Mouse (Mus musculus): ENCODE measurements around the gene Akirin2. TPM values are rescaled to one million over a fixed set of nuclear protein-coding genes. Genes with fewer than 3 reads are reported as not detected.

Gene Akirin2
- polyA plus RNA-seq, 1 experiment from 2014 or later, result 77.2 TPM

DNA sequence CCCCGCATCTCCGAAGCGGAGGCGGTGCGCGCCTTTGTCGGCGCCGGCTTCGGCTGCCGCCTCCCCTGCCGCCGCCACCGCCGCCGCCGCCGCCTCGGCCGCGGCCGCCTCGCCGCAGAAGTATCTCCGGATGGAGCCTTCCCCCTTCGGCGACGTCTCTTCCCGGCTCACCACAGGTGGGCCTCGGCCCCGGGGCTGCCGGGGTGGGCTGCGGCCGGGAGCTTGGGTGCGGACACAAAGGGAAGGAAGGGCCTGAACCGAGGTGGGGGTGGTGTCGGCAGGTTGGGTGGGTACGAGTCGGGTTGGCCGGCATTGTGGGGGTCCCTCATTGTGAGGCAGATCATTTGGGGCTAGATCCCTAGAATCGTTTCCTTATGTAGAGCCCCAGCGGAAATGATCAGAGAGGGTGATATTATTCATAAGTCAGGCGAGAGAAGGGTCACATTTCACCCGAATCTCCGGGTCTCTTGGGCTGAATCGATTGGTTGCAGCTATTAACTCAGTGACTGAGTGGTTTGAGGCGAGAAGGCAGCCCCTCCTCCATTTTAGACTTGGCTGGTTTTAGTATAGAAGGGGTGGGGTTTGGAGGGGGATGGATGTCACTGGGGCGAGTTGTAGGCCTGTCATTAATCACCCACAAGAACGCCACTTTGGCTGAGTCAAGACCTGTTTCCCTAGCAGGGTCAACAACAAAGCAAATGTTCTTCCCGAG is 517 bp downstream of the Akirin2 start:
- peak overlapping the region; percentile 98 for H3K4me3 ChIP-seq (ENCODE audit: low read length)
- peaks cover 5% of the 10 kb centered on the region; the same call in 1 of the 2 replicates for H3K36me3 ChIP-seq (ENCODE audit: control insufficient read depth, insufficient read depth, low read length)
- H3K9ac ChIP-seq (ENCODE audit: low read depth, low read length), result peak overlapping the region; percentile 99
- peaks cover 14% of the 10 kb centered on the region for H3K4me1 ChIP-seq (ENCODE audit: control insufficient read depth, insufficient read depth, low read length)
- peak overlapping the region; percentile 94 for H3K27ac ChIP-seq (ENCODE audit: low read depth, low read length)
- 1% methylated on average over 48 of the region's 50 CpGs for WGBS
- H3K9me3 ChIP-seq (ENCODE audit: control insufficient read depth, low read length), result no peaks in the 10 kb centered on the region
- H3K27me3 ChIP-seq (ENCODE audit: control insufficient read depth, insufficient read depth, low read length), result no peaks in the 10 kb centered on the region
- peak overlapping the region; percentile 51 for H3K4me2 ChIP-seq (replicated peaks; ENCODE audit: low read depth, low read length)
- peak; percentile 86 for ATAC-seq (ENCODE audit: low FRiP score, low TSS enrichment)

DNA sequence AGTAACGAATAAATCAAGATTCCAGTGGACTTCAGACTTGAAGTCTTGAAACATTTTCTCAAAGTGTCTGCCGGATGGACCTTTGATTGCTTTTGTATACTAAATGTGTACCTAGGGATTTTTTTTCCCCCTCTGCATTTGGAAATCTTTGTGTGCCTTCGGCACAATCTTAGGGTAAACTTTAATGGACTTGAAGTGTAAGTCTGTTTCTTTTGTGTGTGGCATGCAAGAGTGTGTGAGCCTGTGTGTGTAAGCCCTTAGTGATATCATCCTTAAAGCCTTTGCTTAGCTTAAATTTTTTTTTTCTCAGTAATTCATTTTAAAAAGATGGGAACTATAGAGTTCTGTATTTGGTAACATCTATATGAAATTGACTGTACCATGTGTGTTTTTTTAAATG is 1.2 kb downstream of the Akirin2 start:
- H3K4me1 ChIP-seq (ENCODE audit: control insufficient read depth, insufficient read depth, low read length), result peaks cover 18% of the 10 kb centered on the region
- H3K4me3 ChIP-seq (ENCODE audit: low read length), result peak overlapping the region; percentile 98
- 4% methylated on average over 3 of the region's 3 CpGs for WGBS
- ATAC-seq (ENCODE audit: low FRiP score, low TSS enrichment), result no peak
- peak overlapping the region; percentile 99 for H3K9ac ChIP-seq (ENCODE audit: low read depth, low read length)
- no peaks in the 10 kb centered on the region for H3K9me3 ChIP-seq (ENCODE audit: control insufficient read depth, low read length)
- peak overlapping the region; percentile 51 for H3K4me2 ChIP-seq (replicated peaks; ENCODE audit: low read depth, low read length)
- peaks cover 5% of the 10 kb centered on the region; the same call in 1 of the 2 replicates for H3K36me3 ChIP-seq (ENCODE audit: control insufficient read depth, insufficient read depth, low read length)
- H3K27me3 ChIP-seq (ENCODE audit: control insufficient read depth, insufficient read depth, low read length), result no peaks in the 10 kb centered on the region
- H3K27ac ChIP-seq (ENCODE audit: low read depth, low read length), result no peak overlapping the region

DNA sequence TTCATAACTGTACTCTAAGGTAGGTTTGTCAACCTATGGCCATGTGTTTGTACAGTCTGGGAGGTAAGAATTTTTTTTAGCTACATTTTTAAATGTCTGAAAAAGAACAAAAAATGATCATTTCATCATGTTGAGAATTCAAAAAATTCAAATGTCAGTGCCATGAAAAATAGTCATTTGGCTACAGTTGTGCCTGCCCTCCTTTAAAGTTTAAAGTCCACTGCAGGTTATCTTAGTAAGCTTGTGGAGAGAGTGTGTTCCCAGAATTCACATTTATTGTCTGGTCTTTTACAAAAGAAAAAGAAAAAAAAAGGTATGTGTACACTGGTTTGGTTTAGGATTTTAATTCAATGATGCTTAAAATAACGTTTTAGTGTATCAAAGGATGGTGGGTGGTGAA is 3.9 kb downstream of the Akirin2 start:
- Histone ChIP-seq H3K9me3 (ENCODE audit: control insufficient read depth, low read length) (no peaks in the 10 kb centered on the region), H3K4me3 (ENCODE audit: low read length) (no peak overlapping the region), H3K27me3 (ENCODE audit: control insufficient read depth, insufficient read depth, low read length) (no peaks in the 10 kb centered on the region), H3K9ac (ENCODE audit: low read depth, low read length) (no peak overlapping the region), H3K27ac (ENCODE audit: low read depth, low read length) (no peak overlapping the region), H3K36me3 (ENCODE audit: control insufficient read depth, insufficient read depth, low read length) (peaks cover 5% of the 10 kb centered on the region; the same call in 1 of the 2 replicates), H3K4me1 (ENCODE audit: control insufficient read depth, insufficient read depth, low read length) (peaks cover 18% of the 10 kb centered on the region), H3K4me2 (replicated peaks; ENCODE audit: low read depth, low read length) (no peak overlapping the region)
- 52% methylated on average over 1 of the region's 1 CpGs for WGBS
- no peak for ATAC-seq (ENCODE audit: low FRiP score, low TSS enrichment)

DNA sequence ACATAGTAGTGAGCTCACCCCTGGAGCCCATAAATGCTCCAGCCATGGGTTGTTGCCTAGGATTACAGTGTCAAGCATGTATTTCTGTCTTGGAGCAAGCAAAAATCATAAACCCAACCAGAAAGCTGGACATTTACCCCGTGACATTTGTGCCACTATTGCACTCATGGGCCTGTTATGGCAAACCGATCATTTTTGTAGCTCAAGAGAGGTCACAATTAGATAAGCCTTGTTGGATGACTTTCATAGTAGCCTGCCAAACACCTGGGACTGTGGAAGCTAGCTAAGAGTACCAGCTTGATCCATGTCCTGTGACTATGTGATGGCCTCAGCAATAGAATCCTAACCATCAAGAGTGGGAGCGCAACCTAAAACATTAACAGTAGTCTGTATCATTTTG is 4.9 kb downstream of the Akirin2 start:
- no peak overlapping the region for H3K27ac ChIP-seq (ENCODE audit: low read depth, low read length)
- ATAC-seq (ENCODE audit: low FRiP score, low TSS enrichment), result no peak
- H3K9me3 ChIP-seq (ENCODE audit: control insufficient read depth, low read length), result no peaks in the 10 kb centered on the region
- WGBS, result 97% methylated on average over 3 of the region's 3 CpGs
- no peak overlapping the region for H3K9ac ChIP-seq (ENCODE audit: low read depth, low read length)
- H3K36me3 ChIP-seq (ENCODE audit: control insufficient read depth, insufficient read depth, low read length), result peaks cover 5% of the 10 kb centered on the region; the same call in 1 of the 2 replicates
- no peaks in the 10 kb centered on the region for H3K27me3 ChIP-seq (ENCODE audit: control insufficient read depth, insufficient read depth, low read length)
- H3K4me1 ChIP-seq (ENCODE audit: control insufficient read depth, insufficient read depth, low read length), result peaks cover 18% of the 10 kb centered on the region
- no peak overlapping the region for H3K4me3 ChIP-seq (ENCODE audit: low read length)
- H3K4me2 ChIP-seq (replicated peaks; ENCODE audit: low read depth, low read length), result no peak overlapping the region

DNA sequence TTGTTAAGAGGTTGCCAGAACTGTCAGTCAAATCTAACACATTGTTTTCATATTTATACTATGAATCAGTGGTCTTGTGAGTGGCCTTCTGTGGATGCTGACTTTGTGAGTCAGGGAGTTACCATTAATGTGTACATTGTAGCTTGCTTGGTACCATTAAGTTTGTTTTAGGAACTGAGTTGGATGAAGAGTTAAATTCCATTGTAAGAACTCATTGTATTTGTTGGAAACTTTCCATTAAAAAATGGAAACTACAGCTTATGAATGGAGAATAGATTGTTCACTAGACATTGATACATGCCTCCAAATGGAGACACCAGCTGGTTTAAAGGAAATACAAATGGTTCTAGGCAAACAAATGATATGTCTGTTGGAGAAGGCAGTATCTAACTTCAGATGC is 5.4 kb downstream of the Akirin2 start:
- H3K9ac ChIP-seq (ENCODE audit: low read depth, low read length), result no peak overlapping the region
- no peaks in the 10 kb centered on the region for H3K9me3 ChIP-seq (ENCODE audit: control insufficient read depth, low read length)
- H3K27me3 ChIP-seq (ENCODE audit: control insufficient read depth, insufficient read depth, low read length), result no peaks in the 10 kb centered on the region
- H3K4me2 ChIP-seq (replicated peaks; ENCODE audit: low read depth, low read length), result no peak overlapping the region
- ATAC-seq (ENCODE audit: low FRiP score, low TSS enrichment), result no peak
- no peak overlapping the region for H3K27ac ChIP-seq (ENCODE audit: low read depth, low read length)
- H3K4me1 ChIP-seq (ENCODE audit: control insufficient read depth, insufficient read depth, low read length), result peaks cover 18% of the 10 kb centered on the region
- no peak overlapping the region for H3K4me3 ChIP-seq (ENCODE audit: low read length)
- H3K36me3 ChIP-seq (ENCODE audit: control insufficient read depth, insufficient read depth, low read length), result peaks cover 5% of the 10 kb centered on the region; the same call in 1 of the 2 replicates

DNA sequence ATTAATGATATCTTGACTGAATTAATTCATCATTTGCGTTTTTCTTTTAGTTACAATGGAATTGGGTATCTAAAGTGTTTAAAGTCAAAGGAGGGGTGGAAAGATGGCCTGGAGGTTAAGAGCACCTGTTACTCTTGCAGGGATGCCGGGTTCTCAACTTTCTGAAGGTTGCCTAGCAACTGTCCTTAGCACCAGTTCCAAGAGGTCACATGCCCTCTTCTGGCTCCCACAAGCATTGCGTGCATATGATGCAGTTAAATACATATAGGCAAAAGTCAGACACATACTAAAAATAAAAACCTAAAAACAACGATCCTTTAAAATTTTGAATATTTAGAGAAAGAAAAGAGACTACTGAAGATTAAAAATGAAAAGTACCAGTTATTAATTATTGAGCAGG is 10.2 kb downstream of the Akirin2 start:
- H3K4me1 ChIP-seq (ENCODE audit: control insufficient read depth, insufficient read depth, low read length), result peaks cover 7% of the 10 kb centered on the region; the same call in 1 of the 2 replicates
- peak; percentile 57; the same call in 1 of the 2 replicates for ATAC-seq (ENCODE audit: low FRiP score, low TSS enrichment)

DNA sequence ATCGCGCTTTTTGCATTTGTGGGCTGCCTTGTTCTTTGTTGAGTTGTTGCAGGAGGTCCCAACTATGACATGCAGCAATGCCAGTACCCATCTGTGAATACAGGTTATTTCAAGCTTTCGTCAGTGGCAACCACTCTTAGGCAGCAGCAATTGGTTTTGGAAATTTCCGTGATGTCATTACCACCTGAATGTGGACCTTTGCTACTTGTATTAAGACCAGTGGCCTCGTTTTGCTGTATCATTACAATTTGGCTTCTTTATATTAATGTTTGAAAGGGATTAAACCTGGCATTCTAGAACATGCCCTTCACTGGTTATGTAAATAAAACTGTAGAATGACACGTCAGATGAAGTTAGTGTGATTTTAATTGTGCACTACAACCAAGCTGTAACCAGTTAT is 15.5 kb downstream of the Akirin2 start:
- Histone ChIP-seq H3K4me3 (ENCODE audit: low read length) (no peak overlapping the region), H3K4me1 (ENCODE audit: control insufficient read depth, insufficient read depth, low read length) (no peaks in the 10 kb centered on the region), H3K36me3 (ENCODE audit: control insufficient read depth, insufficient read depth, low read length) (peaks cover 77% of the 10 kb centered on the region), H3K27me3 (ENCODE audit: control insufficient read depth, insufficient read depth, low read length) (no peaks in the 10 kb centered on the region), H3K27ac (ENCODE audit: low read depth, low read length) (no peak overlapping the region), H3K4me2 (replicated peaks; ENCODE audit: low read depth, low read length) (no peak overlapping the region), H3K9ac (ENCODE audit: low read depth, low read length) (no peak overlapping the region), H3K9me3 (ENCODE audit: control insufficient read depth, low read length) (no peaks in the 10 kb centered on the region)
- WGBS, result 90% methylated on average over 6 of the region's 6 CpGs
- no peak for ATAC-seq (ENCODE audit: low FRiP score, low TSS enrichment)

More for the DNA sequence above, 10.2 kb downstream of the Akirin2 start:
- no peak overlapping the region for H3K4me3 ChIP-seq (ENCODE audit: low read length)
- WGBS, result 54% methylated on average over 4 of the region's 4 CpGs
- H3K9ac ChIP-seq (ENCODE audit: low read depth, low read length), result no peak overlapping the region
- H3K36me3 ChIP-seq (ENCODE audit: control insufficient read depth, insufficient read depth, low read length), result peaks cover 29% of the 10 kb centered on the region
- H3K27ac ChIP-seq (ENCODE audit: low read depth, low read length), result no peak overlapping the region
- H3K4me2 ChIP-seq (replicated peaks; ENCODE audit: low read depth, low read length), result no peak overlapping the region
- H3K27me3 ChIP-seq (ENCODE audit: control insufficient read depth, insufficient read depth, low read length), result no peaks in the 10 kb centered on the region
- no peaks in the 10 kb centered on the region for H3K9me3 ChIP-seq (ENCODE audit: control insufficient read depth, low read length)

DNA sequence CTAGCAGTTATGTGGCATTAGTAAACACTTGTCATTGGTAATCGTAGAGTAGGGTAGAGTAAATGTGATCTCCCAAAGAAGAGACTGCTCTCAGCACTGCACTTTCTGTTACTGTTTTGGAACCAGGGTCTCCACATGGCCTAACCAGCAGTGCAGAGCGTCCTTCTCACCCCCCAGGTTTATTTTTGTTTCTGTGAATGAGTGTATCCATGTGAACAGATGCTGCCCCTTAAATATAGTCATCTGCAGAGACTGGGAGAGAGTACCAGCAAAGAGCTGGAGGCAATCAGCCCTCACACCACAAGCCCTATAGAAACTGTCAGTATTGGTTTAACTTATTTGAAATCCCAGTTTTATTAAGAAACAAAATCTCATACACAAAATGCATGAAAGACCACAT is 22.1 kb downstream of the Akirin2 start:
- WGBS, result 84% methylated on average over 2 of the region's 2 CpGs
- ATAC-seq (ENCODE audit: low FRiP score, low TSS enrichment), result no peak
- H3K4me1 ChIP-seq (ENCODE audit: control insufficient read depth, insufficient read depth, low read length), result no peaks in the 10 kb centered on the region
- H3K9ac ChIP-seq (ENCODE audit: low read depth, low read length), result no peak overlapping the region
- no peaks in the 10 kb centered on the region for H3K27me3 ChIP-seq (ENCODE audit: control insufficient read depth, insufficient read depth, low read length)
- peaks cover 91% of the 10 kb centered on the region for H3K36me3 ChIP-seq (ENCODE audit: control insufficient read depth, insufficient read depth, low read length)
- no peak overlapping the region for H3K4me2 ChIP-seq (replicated peaks; ENCODE audit: low read depth, low read length)
- no peak overlapping the region for H3K27ac ChIP-seq (ENCODE audit: low read depth, low read length)
- no peaks in the 10 kb centered on the region for H3K9me3 ChIP-seq (ENCODE audit: control insufficient read depth, low read length)
- H3K4me3 ChIP-seq (ENCODE audit: low read length), result no peak overlapping the region

DNA sequence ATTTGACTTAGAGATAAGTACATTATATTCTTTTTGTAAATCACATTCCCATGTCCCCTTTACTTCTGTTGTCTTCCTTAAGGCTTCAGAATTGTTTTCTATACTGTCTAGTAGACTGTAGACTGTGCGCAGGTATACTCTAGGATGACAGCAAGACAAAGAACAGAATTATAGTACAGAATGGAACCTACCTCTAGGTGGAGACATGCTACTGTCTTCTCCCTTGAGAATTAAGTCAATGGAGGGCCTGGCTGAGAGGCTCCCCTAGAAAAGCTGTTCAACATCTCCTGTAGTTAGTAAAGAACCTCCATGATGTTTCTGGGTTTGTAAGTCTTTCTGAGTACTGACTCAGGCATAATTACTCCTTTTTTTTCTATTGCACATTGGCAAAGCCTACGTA is 26.3 kb downstream of the Akirin2 start:
- H3K27ac ChIP-seq (ENCODE audit: low read depth, low read length), result no peak overlapping the region
- 96% methylated on average over 2 of the region's 2 CpGs for WGBS
- no peaks in the 10 kb centered on the region for H3K9me3 ChIP-seq (ENCODE audit: control insufficient read depth, low read length)
- H3K9ac ChIP-seq (ENCODE audit: low read depth, low read length), result no peak overlapping the region
- no peaks in the 10 kb centered on the region for H3K4me1 ChIP-seq (ENCODE audit: control insufficient read depth, insufficient read depth, low read length)
- peaks cover 87% of the 10 kb centered on the region for H3K36me3 ChIP-seq (ENCODE audit: control insufficient read depth, insufficient read depth, low read length)
- H3K27me3 ChIP-seq (ENCODE audit: control insufficient read depth, insufficient read depth, low read length), result no peaks in the 10 kb centered on the region
- ATAC-seq (ENCODE audit: low FRiP score, low TSS enrichment), result no peak
- H3K4me3 ChIP-seq (ENCODE audit: low read length), result no peak overlapping the region
- H3K4me2 ChIP-seq (replicated peaks; ENCODE audit: low read depth, low read length), result no peak overlapping the region

Data from kidney, embryonic 14.5 days (tissue).